Mouse (Mus musculus): ENCODE data around the gene Apod. TPM values are rescaled to one million over a fixed set of nuclear protein-coding genes. Genes with fewer than 3 reads are reported as not detected.
A peak's percentile ranks its signal among the peaks of the same experiment; 100 is the strongest.
"Not testable (repeated sequence)": the region's sequence is repeated elsewhere in the genome, so short reads cannot be mapped to it uniquely, and the experiment has no call there.

The Apod gene
- polyA plus RNA-seq, 1 experiment from 2014 or later = 0.64 TPM

DNA sequence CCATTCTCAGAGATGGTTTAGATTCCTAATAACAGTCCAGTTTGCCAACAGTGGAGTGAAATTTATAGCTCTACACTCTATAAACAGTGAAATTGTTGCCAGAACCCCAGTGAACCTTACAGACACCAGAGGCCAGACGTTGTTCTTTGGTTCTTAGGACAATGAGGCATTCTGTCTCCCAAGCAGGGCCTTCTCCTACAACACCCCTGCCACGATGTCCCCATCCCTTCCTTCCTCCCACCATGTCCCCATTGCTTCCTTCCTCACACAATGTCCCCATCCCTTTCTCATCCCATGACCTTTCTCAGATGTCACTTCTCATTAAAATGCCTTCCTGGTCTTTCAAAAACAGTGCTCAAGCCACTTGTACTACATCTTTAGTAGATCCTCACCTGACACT lies 3.8 kb upstream of the Apod start:
- Histone ChIP-seq H3K36me3 (ENCODE audit: control insufficient read depth, insufficient read depth) (no peaks in the 10 kb centered on the region), H3K9ac (ENCODE audit: low read length) (no peak overlapping the region), H3K27ac (ENCODE audit: low read length) (no peak overlapping the region), H3K4me3 (ENCODE audit: low read length) (no peak overlapping the region), H3K9me3 (replicated peaks; ENCODE audit: control insufficient read depth, low read length) (no peaks in the 10 kb centered on the region), H3K27me3 (ENCODE audit: control insufficient read depth, insufficient read depth, low read length) (no peaks in the 10 kb centered on the region), H3K4me2 (ENCODE audit: low read depth, low read length) (no peak overlapping the region), H3K4me1 (ENCODE audit: control insufficient read depth, insufficient read depth, low read length) (no peaks in the 10 kb centered on the region)
- ATAC-seq (replicated peaks; ENCODE audit: extremely low read depth, insufficient read depth, low FRiP score) = no peak
- 61% methylated on average over 2 of the region's 2 CpGs for WGBS

DNA sequence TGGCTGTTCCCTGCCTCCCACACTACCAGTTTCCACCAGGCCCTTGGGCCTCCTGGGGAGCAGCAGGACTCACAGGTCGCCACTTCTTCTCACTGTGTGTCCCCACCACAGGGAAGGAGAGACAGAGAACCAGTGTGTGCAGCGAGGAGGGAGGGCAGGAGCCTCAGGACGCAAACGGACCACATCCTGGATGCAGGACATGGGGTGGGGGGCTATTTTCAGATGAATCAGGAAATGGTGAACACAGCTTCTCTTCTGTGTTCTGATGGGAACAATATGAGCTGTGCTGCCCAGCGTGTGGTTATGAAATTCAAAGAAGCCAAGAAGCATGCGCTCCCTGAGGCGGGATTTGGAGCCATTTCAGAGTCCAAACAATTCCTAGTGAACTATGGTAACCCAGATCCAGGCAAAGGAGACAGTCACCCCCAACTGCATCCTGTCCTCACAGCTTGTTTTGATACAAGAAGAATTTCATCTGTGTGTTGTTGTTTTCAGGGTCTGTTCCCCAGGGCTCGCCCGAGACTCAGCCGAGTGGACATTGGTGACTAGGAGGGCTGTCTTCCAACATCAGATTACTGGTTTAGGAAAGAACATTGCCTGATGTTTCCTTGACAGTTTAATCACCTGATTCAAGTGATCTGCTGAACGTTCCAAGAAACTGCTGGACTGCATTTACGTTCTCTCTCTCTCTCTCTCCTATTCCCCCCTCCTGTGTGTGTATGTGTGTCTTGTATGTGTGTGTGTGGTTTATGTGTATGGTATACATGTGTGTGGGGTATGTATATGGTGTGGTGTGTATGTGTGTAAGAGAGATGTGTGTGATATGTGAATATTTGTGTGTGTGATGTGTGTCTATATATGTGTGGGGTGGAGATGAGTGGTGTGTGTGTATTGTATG lies 1.9 kb upstream of the Apod start:
- not testable (repeated sequence) for H3K9me3 ChIP-seq (replicated peaks; ENCODE audit: control insufficient read depth, low read length); H3K4me1 ChIP-seq (ENCODE audit: control insufficient read depth, insufficient read depth, low read length); H3K9ac ChIP-seq (ENCODE audit: low read length); H3K4me2 ChIP-seq (ENCODE audit: low read depth, low read length); H3K27me3 ChIP-seq (ENCODE audit: control insufficient read depth, insufficient read depth, low read length); H3K36me3 ChIP-seq (ENCODE audit: control insufficient read depth, insufficient read depth); H3K4me3 ChIP-seq (ENCODE audit: low read length)
- 36% methylated on average over 12 of the region's 12 CpGs for WGBS
- ATAC-seq (replicated peaks; ENCODE audit: extremely low read depth, insufficient read depth, low FRiP score) = peak; percentile 42; the same call in 1 of the 2 replicates
- peak overlapping the region; percentile 39; the same call in 1 of the 2 replicates for H3K27ac ChIP-seq (ENCODE audit: low read length)

DNA sequence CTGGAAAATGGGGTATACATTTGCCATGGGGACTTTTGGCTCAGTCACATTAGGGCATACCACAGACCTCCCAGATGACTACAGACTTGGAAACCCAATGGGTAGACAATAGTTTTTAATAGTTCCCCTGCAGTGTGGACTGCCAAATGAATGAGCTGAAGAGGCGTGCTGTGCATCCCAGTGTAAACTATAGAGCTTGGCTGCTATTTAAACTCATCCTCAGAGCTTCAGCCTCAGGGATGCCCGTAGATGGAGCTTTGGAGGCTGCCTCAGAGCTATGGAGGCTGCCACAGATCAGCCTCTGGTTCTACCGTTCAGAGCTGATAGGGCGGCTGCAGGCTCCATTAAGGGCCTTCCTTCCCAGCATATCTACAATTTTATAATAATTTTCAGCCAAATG lies 686 bp upstream of the Apod start:
- H3K9me3 ChIP-seq (replicated peaks; ENCODE audit: control insufficient read depth, low read length) = no peaks in the 10 kb centered on the region
- H3K9ac ChIP-seq (ENCODE audit: low read length) = no peak overlapping the region
- ATAC-seq (replicated peaks; ENCODE audit: extremely low read depth, insufficient read depth, low FRiP score) = no peak
- H3K4me2 ChIP-seq (ENCODE audit: low read depth, low read length) = no peak overlapping the region
- 86% methylated on average over 4 of the region's 4 CpGs for WGBS
- no peaks in the 10 kb centered on the region for H3K36me3 ChIP-seq (ENCODE audit: control insufficient read depth, insufficient read depth)
- H3K4me3 ChIP-seq (ENCODE audit: low read length) = no peak overlapping the region
- H3K4me1 ChIP-seq (ENCODE audit: control insufficient read depth, insufficient read depth, low read length) = no peaks in the 10 kb centered on the region
- H3K27me3 ChIP-seq (ENCODE audit: control insufficient read depth, insufficient read depth, low read length) = no peaks in the 10 kb centered on the region
- H3K27ac ChIP-seq (ENCODE audit: low read length) = no peak overlapping the region

DNA sequence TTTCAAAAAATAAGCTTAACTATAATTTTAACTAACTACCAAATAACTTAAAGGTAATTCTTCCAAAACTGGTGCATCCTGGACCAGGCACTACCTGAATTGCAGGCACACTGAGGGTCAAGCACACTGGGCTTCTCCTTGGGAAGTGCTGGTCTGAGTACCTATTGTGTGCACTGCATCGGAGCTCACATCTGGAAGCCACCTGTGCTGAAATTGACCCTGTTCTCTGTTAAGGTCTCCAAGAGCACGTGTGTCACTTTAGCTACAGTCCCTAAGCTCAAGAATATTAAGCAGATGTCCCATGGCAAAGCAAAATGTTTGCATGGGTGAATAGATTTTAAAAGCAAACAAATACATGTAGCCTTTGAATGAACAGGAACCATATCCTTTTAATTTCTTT lies 997 bp downstream of the Apod start:
- Histone ChIP-seq H3K36me3 (ENCODE audit: control insufficient read depth, insufficient read depth) (no peaks in the 10 kb centered on the region), H3K9me3 (replicated peaks; ENCODE audit: control insufficient read depth, low read length) (no peaks in the 10 kb centered on the region), H3K9ac (ENCODE audit: low read length) (no peak overlapping the region), H3K4me3 (ENCODE audit: low read length) (no peak overlapping the region), H3K4me1 (ENCODE audit: control insufficient read depth, insufficient read depth, low read length) (no peaks in the 10 kb centered on the region), H3K4me2 (ENCODE audit: low read depth, low read length) (no peak overlapping the region), H3K27me3 (ENCODE audit: control insufficient read depth, insufficient read depth, low read length) (no peaks in the 10 kb centered on the region), H3K27ac (ENCODE audit: low read length) (no peak overlapping the region)
- ATAC-seq (replicated peaks; ENCODE audit: extremely low read depth, insufficient read depth, low FRiP score) = no peak
- 71% methylated on average over 2 of the region's 2 CpGs for WGBS

- Histone ChIP-seq H3K4me3 (ENCODE audit: low read length) (no peak overlapping the region), H3K9ac (ENCODE audit: low read length) (no peak overlapping the region), H3K27ac (ENCODE audit: low read length) (no peak overlapping the region), H3K4me1 (ENCODE audit: control insufficient read depth, insufficient read depth, low read length) (no peaks in the 10 kb centered on the region), H3K4me2 (ENCODE audit: low read depth, low read length) (no peak overlapping the region), H3K36me3 (ENCODE audit: control insufficient read depth, insufficient read depth) (no peaks in the 10 kb centered on the region), H3K27me3 (ENCODE audit: control insufficient read depth, insufficient read depth, low read length) (no peaks in the 10 kb centered on the region), H3K9me3 (replicated peaks; ENCODE audit: control insufficient read depth, low read length) (no peaks in the 10 kb centered on the region)
- 55% methylated on average over 3 of the region's 3 CpGs for WGBS
- no peak for ATAC-seq (replicated peaks; ENCODE audit: extremely low read depth, insufficient read depth, low FRiP score)
Observed at GRCm38 (mm10) chr16:31312296-31312695, 2.3 kb downstream of the Apod start.

GRCm38 (mm10) chr16:31305199-31305919 lies 9.2 kb downstream of the Apod start:
- Histone ChIP-seq H3K4me3 (ENCODE audit: low read length) (no peak overlapping the region), H3K4me2 (ENCODE audit: low read depth, low read length) (no peak overlapping the region), H3K36me3 (ENCODE audit: control insufficient read depth, insufficient read depth) (no peaks in the 10 kb centered on the region), H3K4me1 (ENCODE audit: control insufficient read depth, insufficient read depth, low read length) (no peaks in the 10 kb centered on the region), H3K9ac (ENCODE audit: low read length) (no peak overlapping the region), H3K27me3 (ENCODE audit: control insufficient read depth, insufficient read depth, low read length) (no peaks in the 10 kb centered on the region), H3K27ac (ENCODE audit: low read length) (no peak overlapping the region), H3K9me3 (replicated peaks; ENCODE audit: control insufficient read depth, low read length) (no peaks in the 10 kb centered on the region)
- ATAC-seq (replicated peaks; ENCODE audit: extremely low read depth, insufficient read depth, low FRiP score) = no peak; the same call in 1 of the 2 replicates
- WGBS = 67% methylated on average over 5 of the region's 5 CpGs

GRCm38 (mm10) chr16:31303276-31303675 lies 11.3 kb downstream of the Apod start:
- Histone ChIP-seq H3K27me3 (ENCODE audit: control insufficient read depth, insufficient read depth, low read length) (no peaks in the 10 kb centered on the region), H3K4me1 (ENCODE audit: control insufficient read depth, insufficient read depth, low read length) (peaks cover 3% of the 10 kb centered on the region; the same call in 1 of the 2 replicates), H3K9ac (ENCODE audit: low read length) (no peak overlapping the region), H3K36me3 (ENCODE audit: control insufficient read depth, insufficient read depth) (no peaks in the 10 kb centered on the region), H3K4me2 (ENCODE audit: low read depth, low read length) (no peak overlapping the region), H3K4me3 (ENCODE audit: low read length) (no peak overlapping the region), H3K27ac (ENCODE audit: low read length) (no peak overlapping the region), H3K9me3 (replicated peaks; ENCODE audit: control insufficient read depth, low read length) (no peaks in the 10 kb centered on the region)
- ATAC-seq (replicated peaks; ENCODE audit: extremely low read depth, insufficient read depth, low FRiP score) = no peak
- 66% methylated on average over 10 of the region's 10 CpGs for WGBS

DNA sequence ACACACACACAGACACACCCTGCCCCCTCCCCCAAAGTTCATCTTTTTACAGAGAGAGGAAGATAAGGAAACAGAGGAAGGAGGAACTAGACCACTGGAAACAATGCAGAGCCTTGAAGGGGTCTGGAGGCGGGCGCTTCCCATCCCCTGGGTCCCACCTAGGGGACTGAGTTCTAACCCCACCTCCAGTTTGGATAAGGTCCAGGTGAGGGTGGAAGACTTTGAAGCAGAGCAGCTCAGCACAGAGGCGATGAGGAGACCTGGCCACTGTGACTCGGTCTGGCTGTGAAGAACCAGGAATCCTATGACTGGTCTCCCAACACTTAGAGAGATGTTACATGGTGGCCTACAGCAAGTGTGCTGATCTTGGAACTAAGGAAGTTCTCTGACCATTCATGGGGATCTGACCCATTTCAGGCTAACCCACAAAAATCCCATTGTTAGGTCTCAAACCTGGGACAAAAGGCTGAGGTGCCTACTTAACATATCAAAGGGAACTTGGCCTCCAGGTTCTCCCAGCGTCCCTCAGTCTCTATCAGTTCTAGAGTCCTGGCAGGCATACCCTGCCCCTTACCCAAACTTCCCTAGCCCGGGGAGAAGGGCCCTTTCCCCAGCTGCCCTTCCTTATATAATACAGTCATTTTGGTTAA lies 13.6 kb downstream of the Apod start:
- no peak overlapping the region for H3K4me3 ChIP-seq (ENCODE audit: low read length)
- H3K9me3 ChIP-seq (replicated peaks; ENCODE audit: control insufficient read depth, low read length) = no peaks in the 10 kb centered on the region
- H3K9ac ChIP-seq (ENCODE audit: low read length) = no peak overlapping the region
- H3K4me1 ChIP-seq (ENCODE audit: control insufficient read depth, insufficient read depth, low read length) = peaks cover 3% of the 10 kb centered on the region; the same call in 1 of the 2 replicates
- 79% methylated on average over 6 of the region's 6 CpGs for WGBS
- no peaks in the 10 kb centered on the region for H3K36me3 ChIP-seq (ENCODE audit: control insufficient read depth, insufficient read depth)
- no peak for ATAC-seq (replicated peaks; ENCODE audit: extremely low read depth, insufficient read depth, low FRiP score)
- H3K4me2 ChIP-seq (ENCODE audit: low read depth, low read length) = no peak overlapping the region
- no peaks in the 10 kb centered on the region for H3K27me3 ChIP-seq (ENCODE audit: control insufficient read depth, insufficient read depth, low read length)
- H3K27ac ChIP-seq (ENCODE audit: low read length) = no peak overlapping the region

- H3K36me3 ChIP-seq (ENCODE audit: control insufficient read depth, insufficient read depth) = no peaks in the 10 kb centered on the region
- ATAC-seq (replicated peaks; ENCODE audit: extremely low read depth, insufficient read depth, low FRiP score) = no peak
- H3K27me3 ChIP-seq (ENCODE audit: control insufficient read depth, insufficient read depth, low read length) = no peaks in the 10 kb centered on the region
- H3K4me2 ChIP-seq (ENCODE audit: low read depth, low read length) = no peak overlapping the region
- H3K9ac ChIP-seq (ENCODE audit: low read length) = no peak overlapping the region
- H3K9me3 ChIP-seq (replicated peaks; ENCODE audit: control insufficient read depth, low read length) = no peaks in the 10 kb centered on the region
- 66% methylated on average over 7 of the region's 7 CpGs for WGBS
- H3K4me3 ChIP-seq (ENCODE audit: low read length) = no peak overlapping the region
- H3K27ac ChIP-seq (ENCODE audit: low read length) = no peak overlapping the region
- peaks cover 3% of the 10 kb centered on the region; the same call in 1 of the 2 replicates for H3K4me1 ChIP-seq (ENCODE audit: control insufficient read depth, insufficient read depth, low read length)
Observed at GRCm38 (mm10) chr16:31300467-31300866, 14.1 kb downstream of the Apod start.
